Mouse (Mus musculus) embryo, embryonic 9.5 days (tissue): ENCODE results near the gene Ppp3ca.

Experiments
- DNase-seq: peaks from one replicate; pipeline ENCODE4 v3.0.0-alpha.2; 2017; ENCODE audit errors: extremely low spot score

Ppp3ca gene

GRCm38 (mm10) chr3:136670110-136670359, at the start of gene Ppp3ca:
Gene Ppp3ca, plus strand, starts transcription at chr3:136670124.
- no peak for DNase-seq

GRCm38 (mm10) chr3:136640544-136641230, 29.2 kb upstream of the Ppp3ca start:
- DNase-seq = no peak

DNA sequence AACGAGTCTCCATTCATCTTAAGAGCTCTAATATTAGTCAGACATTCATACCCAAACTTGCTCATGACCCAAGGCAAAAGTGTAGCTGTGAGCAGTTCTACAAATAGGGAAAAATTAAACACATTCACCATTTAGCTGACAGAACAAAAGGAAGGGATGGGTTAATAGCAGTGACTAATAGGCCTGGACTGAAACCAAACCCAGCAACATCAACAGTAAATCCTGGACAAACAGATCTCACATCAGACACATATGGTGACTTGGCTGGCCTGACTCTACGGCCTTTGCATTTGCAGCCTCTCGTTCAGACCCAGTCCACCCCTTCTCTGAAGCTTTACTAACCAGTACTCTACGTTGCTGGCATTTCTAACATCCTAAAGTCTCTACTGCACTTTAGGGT, 19.0 kb upstream of the Ppp3ca start:
- DNase-seq = no peak

- no peak for DNase-seq
These were observed 18.4 kb upstream of the Ppp3ca start for GRCm38 (mm10) chr3:136651496-136651895.

DNA sequence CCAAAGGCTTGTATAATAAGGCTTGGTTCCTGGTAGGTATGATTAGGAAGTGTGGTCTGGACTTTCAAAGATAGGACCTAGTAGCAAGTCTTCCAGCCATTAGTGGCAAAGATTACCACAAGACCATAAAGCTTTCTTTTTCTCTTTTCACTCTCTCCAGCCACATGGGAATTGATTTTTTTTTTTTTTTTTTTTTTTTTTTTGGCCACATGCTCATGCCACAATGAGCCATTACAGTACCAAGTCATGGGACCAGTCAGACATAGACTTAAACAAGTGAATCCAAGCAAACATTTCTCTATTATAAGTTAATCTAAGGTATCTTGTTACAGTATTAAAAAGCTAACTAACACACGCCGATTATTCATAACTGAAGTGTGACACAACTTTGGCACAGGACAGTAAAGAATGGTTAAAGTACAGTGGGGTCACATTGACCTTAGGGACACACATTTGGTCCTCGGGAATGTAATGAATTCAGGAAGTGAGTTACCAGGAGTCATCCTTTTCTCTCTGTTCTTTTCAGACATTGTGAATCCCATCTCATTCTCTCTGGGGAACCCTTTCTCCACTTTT, 13.4 kb upstream of the Ppp3ca start:
- no peak for DNase-seq

DNA sequence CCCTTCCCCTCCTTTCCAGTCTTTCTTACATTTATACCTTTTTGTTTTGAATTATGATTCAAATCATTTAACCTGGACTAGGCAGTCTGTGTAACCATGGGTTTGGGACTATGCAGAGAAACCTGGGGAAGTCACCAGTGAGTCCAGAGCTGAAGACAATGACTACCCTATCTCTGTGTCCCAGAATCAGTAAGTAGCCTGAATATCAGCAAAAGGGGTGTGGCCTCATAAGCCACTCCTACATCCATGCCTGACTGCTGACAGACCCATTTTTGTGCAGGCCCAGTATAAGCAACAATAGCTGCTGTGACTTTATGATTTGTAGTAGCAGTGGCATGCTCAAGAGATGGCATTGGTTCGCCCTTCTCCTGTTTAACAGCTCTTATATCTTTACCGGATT, 11.2 kb upstream of the Ppp3ca start:
- no peak for DNase-seq

GRCm38 (mm10) chr3:136665119-136665518, 4.8 kb upstream of the Ppp3ca start:
- DNase-seq = no peak

DNA sequence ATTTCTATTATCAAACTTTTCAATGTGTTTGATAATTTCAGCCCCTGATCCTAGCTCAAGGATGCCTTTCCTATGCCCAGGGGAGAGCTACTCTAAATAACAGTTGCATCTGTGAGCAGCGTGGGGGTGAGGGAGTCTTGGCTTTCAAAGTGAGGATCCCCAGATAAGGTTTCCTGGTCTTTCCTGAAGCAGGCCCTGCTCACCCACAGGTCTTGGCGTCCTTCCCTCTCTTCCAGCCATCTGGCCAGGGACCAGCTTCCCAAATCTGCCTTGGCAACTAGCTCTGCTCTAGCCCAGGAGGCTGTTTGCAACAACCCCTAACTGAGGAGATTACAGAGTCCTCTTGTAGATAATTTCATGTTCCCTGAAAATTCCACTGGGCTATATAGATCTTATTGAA, 1.9 kb upstream of the Ppp3ca start:
- DNase-seq = no peak

DNA sequence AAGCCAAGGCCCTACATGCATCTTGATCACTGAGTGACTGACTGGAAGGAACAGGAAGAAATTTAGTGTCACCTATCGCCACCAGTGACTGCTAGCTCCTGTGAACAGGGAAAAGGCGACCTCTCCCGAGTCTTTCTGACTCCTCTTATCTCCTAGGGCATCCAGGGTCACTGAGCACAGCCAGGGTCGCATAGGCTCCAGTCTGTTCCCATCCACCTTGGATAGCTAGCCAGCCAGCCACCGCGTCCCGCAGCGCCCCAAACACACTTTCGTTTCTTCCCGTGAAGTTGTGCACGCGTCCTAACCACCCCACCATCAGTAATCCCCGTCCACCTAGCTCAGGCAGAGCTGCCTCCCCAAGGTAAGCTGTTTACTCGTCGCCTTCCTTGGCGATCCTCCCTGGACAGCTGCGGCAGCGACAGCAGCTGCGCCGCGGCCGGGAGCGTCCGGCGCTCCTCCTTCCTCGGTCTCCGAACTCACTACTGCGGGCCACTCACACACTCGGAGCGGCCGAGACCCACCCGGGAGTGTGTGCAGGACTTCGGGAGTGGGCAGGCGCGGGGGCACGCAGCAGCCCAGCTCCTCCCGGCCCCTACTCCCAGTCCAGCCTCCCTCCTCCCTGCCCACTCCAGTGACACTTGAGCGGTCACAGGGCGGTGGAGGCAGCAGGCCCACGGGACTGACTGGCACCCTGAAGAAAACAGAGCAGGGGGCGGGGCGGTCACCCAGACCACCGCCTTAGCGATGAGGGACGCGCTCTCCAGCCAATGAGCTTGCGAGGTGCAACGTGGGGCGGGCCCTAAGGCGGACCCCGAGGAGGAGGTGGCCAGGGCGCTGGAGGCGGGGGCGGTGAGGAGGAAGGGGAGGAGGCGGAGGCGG, 454 bp upstream of the Ppp3ca start:
- peak; percentile 99 for DNase-seq

DNA sequence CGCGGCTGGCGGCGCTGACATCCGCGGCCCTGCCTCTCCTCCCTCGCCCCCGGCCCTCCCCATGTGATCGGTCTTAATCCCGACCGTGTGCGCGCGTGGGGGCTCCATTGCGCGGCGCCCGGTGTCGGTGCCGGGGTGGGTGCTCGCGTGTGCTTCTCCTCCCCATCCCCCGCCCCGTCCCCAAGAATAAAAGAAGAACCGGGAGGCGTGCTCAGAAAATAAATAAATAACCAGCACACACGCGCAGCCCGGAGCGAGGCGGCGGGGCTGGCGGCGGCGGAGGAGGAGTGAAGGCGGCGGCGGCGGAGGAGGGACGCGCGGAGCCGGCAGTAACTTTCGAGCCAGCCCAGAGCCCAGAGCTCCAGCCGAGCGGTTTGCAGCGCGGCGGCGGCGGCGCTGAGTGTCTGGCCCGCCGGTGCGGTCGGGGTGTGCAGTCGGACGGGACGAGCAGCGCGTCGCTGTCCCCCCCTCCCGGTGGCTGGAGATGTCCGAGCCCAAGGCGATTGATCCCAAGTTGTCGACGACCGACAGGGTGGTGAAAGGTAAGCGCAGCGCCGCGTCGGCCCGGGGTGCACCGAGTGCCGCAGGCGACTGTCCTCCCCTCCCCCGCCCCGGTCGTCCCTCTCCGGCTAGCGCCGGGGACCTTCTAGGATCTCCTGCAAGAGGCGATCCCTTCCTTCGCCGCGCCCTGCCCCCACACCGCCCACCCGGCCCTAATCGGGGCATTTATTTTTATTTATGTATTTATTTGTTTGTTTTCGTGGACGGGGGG, 622 bp downstream of the Ppp3ca start:
- DNase-seq = peak; percentile 82

DNA sequence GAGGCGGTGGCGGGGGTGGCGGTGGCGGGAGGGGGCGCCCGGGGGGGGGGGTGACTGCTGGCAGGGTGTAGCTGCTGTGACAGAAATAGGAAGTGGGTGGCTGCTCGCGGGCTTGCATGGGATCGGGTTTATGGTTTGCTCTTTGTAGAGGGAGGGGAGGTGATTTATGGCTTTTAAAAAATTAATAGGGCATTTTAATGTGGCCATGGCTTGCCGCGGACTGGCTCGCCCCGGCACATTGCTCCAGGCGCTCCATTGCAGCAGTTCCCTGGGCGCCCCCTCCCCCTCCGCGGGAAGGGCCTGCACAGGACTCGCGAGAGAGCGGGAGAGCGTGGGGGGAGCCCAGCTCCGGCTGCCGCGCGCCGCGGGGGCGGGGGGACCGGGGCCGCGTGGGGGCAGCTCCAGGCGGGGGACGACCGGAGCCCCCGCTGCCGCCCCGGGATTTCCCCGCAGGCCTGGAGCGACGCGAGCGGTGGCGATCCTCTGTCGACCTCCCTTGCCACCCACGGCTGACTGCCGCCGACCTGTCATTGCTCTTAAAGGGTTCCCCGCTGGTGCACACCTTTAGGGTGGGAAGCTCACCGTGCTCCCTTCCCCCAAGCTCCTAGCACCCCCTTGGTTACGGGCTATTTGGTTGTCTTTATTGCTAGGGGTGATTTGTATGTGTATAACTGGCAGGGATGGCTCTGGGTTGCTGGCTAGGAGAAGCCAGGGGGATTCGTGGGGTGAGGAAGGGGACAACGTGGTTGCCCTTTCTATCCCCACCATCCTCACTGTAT, 1.4 kb downstream of the Ppp3ca start:
- peak; percentile 72 for DNase-seq

DNA sequence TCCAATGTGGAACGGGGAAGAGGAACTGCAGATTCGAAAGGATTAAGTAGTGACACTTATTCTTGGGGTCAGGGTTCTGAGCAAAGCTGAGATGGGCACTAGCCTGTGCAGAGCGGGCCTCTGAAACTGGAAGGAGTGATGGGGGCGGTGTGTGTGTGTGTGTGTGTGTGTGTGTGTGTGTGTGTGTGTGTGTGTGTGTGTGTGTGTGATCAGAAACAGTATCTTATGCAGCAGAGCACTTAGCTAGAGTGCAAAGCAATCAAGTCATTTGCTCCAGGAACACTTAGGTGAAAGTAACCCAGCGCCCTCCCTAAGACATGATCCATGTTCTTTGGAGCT, 2.0 kb downstream of the Ppp3ca start:
- DNase-seq = no peak

DNA sequence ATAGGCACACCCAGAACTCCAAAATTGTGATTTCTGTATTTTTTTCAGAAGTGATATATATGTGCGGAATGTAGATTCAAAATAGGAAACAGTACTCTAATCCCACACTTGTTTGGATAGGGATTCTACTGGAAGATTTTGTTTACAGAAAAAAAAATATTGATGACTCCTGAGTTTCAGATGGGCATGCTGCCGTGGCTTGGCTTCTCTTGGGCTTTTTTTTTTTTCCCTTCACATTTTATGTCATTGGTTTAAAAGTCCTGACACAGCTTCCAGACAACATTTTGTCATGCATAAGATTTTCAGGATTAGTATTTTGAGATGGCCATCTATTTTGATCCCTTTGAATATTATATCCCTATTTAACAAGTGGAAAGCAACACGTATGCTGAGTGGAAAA, 2.9 kb downstream of the Ppp3ca start:
- no peak for DNase-seq

DNA sequence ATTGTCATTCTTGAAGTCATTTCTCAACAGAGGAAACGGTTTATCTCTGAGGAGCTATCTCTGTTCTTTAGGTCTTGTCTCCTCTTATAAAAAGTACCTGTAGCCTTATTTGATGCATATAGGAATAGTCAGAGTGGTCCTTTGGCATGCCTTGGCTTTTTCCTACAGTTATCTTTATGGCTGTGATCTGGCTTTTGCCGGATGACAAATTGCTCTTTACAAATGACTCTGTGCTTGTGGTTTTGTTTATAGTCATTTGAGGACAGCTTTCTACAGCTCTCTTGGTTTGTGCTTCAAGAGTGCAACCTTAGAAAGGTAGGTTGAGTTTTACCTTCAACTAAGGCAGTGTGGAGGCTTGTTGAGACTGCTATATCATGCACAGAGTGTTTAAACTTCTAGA, 3.4 kb downstream of the Ppp3ca start:
- DNase-seq = no peak

DNA sequence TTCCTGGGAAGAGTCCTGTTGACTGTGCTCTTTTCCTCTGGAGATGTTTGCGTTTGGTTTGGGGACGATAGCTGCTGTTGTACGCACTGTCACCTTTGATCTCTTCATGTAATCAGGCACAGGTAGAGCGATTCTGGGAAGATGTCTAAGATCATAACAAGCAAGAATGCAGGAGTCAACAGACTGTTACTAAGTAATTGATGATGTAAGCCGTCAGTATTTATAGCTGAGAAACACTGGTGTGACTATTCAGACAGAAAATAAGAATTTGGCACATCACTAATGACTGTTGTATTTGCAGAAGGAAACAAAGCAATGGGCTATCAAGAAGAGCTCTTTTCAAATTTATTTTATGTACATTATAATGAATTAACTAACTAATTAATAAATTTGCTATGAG, 4.6 kb downstream of the Ppp3ca start:
- no peak for DNase-seq

GRCm38 (mm10) chr3:136676991-136677390, 7.1 kb downstream of the Ppp3ca start:
- no peak for DNase-seq

GRCm38 (mm10) chr3:136678386-136678785, 8.5 kb downstream of the Ppp3ca start:
- DNase-seq = no peak

DNA sequence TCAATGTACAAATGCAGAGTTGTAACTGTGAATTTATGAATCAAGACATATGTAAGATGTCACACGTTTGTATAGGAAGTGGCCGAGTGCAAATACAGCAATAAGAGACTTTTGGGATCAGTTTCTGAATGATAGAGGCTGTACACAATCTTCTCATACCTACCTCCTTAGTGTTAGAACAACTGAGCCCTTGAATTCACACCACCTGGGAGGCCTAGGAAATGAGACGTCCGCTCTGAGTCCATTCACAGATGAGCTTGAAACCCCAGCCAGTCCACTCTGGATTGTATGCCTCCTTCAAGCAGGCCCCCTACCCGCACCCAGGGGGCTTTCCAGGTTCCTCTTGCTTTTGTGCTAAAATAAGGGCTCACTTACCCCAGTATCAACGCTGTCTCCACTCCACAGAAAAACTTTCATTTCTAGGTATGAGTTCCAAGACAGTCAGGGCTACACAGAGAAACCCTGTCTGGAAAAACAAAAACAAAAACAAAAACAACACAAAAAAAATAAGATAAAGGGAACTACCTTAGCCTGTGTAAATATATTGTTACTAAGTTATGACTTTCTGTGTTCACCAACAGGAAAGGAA, 10.1 kb downstream of the Ppp3ca start:
- no peak for DNase-seq

GRCm38 (mm10) chr3:136682242-136682641, 12.3 kb downstream of the Ppp3ca start:
- no peak for DNase-seq

- DNase-seq = no peak
These were observed 14.5 kb downstream of the Ppp3ca start for GRCm38 (mm10) chr3:136684191-136684958.

DNA sequence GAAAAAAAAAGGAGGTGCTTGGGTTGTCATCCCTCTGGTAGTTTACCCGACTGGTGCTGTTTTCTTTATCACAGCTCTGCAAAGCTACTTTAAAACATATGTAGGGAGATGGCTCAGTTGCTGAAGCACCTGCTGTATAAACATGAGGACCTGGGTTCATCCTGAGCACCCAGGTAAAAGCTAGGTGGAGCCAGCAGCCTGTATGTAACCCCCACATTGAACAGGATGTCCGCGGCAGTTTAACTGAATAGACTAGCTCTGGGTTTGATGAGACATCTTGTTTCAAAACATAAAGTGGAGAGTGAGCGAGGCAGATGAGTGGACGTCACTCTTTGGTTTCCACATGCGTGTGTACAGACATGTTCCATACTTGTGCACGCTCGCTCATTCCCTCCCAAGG, 16.5 kb downstream of the Ppp3ca start:
- no peak for DNase-seq
